Comparison of ENCODE assay signal across 8 mouse cellular contexts in the genomic region with DNA sequence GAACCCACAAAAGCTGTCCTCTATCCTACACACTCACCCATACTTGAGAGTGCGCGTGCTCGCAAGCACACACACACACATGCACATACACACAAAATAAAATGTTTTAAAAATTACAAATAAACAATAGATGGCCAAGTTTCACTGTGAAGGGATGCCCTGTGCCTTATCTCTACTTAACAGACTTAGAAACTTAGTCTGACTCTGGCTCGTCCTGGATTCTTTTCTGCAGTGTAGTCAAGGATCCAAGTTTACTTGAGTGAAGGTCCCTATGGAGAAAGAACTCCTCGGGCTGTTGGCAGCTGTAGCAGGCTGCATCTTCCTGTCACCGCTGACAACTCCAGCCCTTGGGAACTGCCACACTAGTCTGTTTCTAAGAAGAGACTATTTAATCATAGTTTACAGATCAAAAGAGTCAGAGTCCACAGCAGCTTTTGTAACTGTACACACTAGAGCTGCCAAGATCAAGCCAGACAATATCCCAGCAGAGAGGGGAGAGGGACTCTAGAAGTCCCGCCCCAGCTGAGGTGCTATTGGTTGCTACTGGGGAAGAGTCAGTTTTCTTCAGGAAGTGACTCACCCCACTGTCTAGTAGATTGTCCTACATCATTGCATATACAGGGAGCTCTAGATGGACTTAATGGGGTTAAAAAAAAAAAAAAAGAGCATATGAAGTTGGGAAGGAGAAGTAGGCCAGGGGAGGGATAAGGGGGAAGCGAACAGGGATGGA. TPM values are rescaled to one million over a fixed set of nuclear protein-coding genes. Genes with fewer than 3 reads are reported as not detected.
DNase-seq lines count a peak whose midpoint lies in the region; ATAC-seq lines count a peak whose summit lies in the region.

No protein-coding gene starts in this region.

- WGBS in intestine, embryonic 15.5 days = 71% methylated on average over 8 of the region's 8 CpGs

- no peak overlapping the region for H3K9ac ChIP-seq in intestine, embryonic 15.5 days

- DNase-seq in 416B (ENCODE audit: low read depth) (peak; percentile 95), MEL-GATA-1-ER (ENCODE audit: extremely low read depth, low read depth) (peak; percentile 95)
- DNase-seq in gastrocnemius, adult 18-20 months (ENCODE audit: low spot score) = peak; percentile 43
- DNase-seq in lung, postnatal 14 days = peak; percentile 51
- DNase-seq in frontal cortex, adult 2 months (ENCODE audit: extremely low spot score in 1 of 2, low spot score in 1 of 2) = no peak
- no peak for DNase-seq in cerebellum, adult 11 months
- DNase-seq in right cerebral cortex, postnatal 25 days = no peak

- ATAC-seq in intestine, embryonic 15.5 days = peak; percentile 81

- no peaks in the 10 kb centered on the region for H3K36me3 ChIP-seq in intestine, embryonic 15.5 days

- H3K4me1 ChIP-seq in intestine, embryonic 15.5 days (replicated peaks) = no peaks in the 10 kb centered on the region

- H3K9me3 ChIP-seq in intestine, embryonic 15.5 days = no peaks in the 10 kb centered on the region

- H3K4me2 ChIP-seq in intestine, embryonic 15.5 days (replicated peaks) = 0 out of 2 replicates have a peak overlapping the region, but pooled peaks have one; percentile 24

- H3K27ac ChIP-seq in intestine, embryonic 15.5 days = no peak overlapping the region

- H3K4me3 ChIP-seq in intestine, embryonic 15.5 days (replicated peaks) = no peak overlapping the region

- no peaks in the 10 kb centered on the region for H3K27me3 ChIP-seq in intestine, embryonic 15.5 days (replicated peaks)

RNA-seq across cellular contexts. Expression of gene Rbbp6, which starts 10.1 kb away (rescaled TPM):
- 10 to 100 TPM; 23.4 to 24.5 TPM for total RNA-seq in gastrocnemius, adult 18-20 months (2021)
- polyA plus RNA-seq in intestine, embryonic 15.5 days (2015; fragmentation: Nextera tagmentation; extraction: Ambion mirVana) = 23.6 and 26.9 TPM in 2 replicates
- polyA plus RNA-seq in frontal cortex, adult 2 months (2012; rRNA removed) = 64.3 and 65.6 TPM in 2 replicates

Comparison
In these comparisons a context has a peak if more than half of its experiments do, and no peak if none do; other contexts are left out.
1. DNase-seq: peak in 416B (single experiment), MEL-GATA-1-ER (single experiment), gastrocnemius, adult 18-20 months (single experiment) and lung, postnatal 14 days (single experiment); none in frontal cortex, adult 2 months (0 of 2), cerebellum, adult 11 months (single experiment) and right cerebral cortex, postnatal 25 days (single experiment).